Mouse (Mus musculus) adrenal gland, postnatal 14 days (tissue): ENCODE data around the gene Fbxw27. TPM values are rescaled to one million over a fixed set of nuclear protein-coding genes. Genes with fewer than 3 reads are reported as not detected.
"Not testable (repeated sequence)": the region's sequence is repeated elsewhere in the genome, so short reads cannot be mapped to it uniquely, and the experiment has no call there.

Source experiments
- DNase-seq: peaks from one replicate; pipeline ENCODE4 v3.0.0; 2021; ENCODE audit warnings: mixed read lengths
- long read RNA-seq, 2 experiments: library from polyadenylated mRNA; stranded (forward); transcript quantifications; one replicate each; pipeline ENCODE4 v2.0.0; 2021
- total RNA-seq: library from RNA; stranded (reverse); gene quantifications from 2 replicates; pipeline ENCODE4 v1.2.3, GENCODE M21; 2021

The Fbxw27 gene
- not detected in 2 replicates for total RNA-seq
- long read RNA-seq, experiment 1 = 0 reads
- long read RNA-seq, experiment 2 = 0 reads

DNA sequence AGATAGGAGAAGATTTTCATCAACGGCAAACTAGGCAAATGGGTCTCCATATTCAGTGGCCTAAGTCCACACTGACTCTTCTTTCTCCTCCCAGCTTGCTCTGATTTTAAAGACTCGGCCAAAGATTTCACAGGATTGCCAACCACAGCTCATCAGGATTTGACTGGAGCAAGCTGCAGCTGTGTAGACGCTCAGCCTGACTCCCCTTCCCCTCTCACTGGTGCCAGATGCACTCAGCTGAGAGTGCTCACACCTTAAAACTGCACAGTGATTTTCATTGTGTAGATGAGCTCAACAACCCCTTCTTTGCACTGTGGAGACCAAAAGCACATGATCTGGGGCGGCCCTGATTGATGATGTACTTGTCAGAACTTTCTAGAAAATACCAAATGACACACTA lies at the start of gene Fbxw27:
TSS of gene Fbxw27 (minus strand) at position 101 of the 400 bp plus-strand sequence.
- DNase-seq = not testable (repeated sequence)

DNA sequence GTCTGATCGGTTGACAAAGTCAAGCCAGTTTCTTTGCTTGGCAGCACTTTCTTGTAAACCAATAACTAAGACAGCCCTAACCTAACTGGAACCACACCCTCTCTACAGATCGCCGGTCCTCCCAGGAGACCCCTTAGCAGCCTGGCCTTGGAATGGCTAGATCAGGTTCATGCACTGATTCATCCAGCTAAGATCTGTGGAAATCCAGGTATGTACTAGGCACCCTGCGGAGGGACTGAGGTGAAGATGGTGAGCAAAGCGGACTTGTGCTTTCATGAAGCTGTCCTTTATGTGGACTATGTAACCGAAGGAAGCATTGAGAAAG lies 42.6 kb upstream of the Fbxw27 start:
- DNase-seq = peak; percentile 6

DNA sequence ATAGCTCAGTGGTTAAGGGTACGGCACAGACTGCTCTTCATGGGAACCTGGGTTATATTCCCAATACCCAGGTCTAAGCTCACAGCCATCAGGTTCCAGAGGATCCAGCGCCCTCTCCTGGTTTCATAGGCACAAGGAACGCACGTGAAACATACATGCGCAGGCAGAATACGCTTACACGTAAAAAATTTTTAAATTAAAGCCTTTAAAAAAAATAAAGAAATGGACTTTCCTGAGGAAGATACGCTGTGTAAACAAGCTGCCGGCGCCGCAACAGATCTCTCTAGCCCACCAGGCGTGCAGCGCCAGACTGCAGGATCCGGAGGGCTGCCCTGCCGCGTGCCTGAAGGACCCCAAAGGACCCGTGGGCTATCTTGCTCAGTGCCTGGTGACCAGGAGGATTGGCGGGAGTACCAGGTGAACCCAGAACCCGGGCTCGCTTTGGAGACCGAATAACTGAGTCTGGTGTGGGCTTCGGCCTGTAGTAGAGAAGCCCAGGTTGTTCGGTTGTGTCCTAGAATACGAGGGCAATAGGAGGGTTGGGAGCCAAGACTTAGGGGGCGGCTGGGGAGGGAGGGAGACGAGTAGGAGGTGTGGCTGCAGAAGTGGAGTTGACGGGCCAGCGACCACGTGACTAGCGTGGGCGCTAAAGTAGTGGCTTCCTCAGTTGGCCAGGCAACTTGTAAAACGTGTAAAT lies 42.1 kb upstream of the Fbxw27 start, which contains the start of gene Nme6:
TSS of gene Nme6 (plus strand) at position 359 of the 697 bp plus-strand sequence.
- peak; percentile 92 for DNase-seq

- no peak for DNase-seq
Observed at GRCm38 (mm10) chr9:109826181-109826580, 35.7 kb upstream of the Fbxw27 start.

DNA sequence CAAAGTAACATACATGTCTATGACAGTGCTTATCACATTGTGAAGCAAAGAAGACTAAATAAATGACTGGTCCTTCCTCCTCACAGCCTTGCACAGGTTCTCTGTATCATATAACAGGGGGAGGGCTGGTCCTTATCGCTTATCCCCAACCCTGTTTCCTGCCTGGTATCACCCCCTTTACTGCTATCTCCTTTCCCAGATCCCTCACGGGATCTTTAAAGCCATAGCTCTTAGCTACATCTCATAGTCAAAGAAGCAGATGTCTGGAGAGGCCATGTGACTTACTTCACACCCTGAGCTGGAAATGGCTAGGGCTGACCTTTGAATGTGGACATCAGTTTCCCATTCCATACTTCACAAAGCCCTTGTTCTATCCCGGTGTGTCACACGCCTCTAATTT lies 35.3 kb upstream of the Fbxw27 start:
- no peak for DNase-seq

- no peak for DNase-seq
Observed at GRCm38 (mm10) chr9:109816341-109816740, 25.9 kb upstream of the Fbxw27 start.

DNA sequence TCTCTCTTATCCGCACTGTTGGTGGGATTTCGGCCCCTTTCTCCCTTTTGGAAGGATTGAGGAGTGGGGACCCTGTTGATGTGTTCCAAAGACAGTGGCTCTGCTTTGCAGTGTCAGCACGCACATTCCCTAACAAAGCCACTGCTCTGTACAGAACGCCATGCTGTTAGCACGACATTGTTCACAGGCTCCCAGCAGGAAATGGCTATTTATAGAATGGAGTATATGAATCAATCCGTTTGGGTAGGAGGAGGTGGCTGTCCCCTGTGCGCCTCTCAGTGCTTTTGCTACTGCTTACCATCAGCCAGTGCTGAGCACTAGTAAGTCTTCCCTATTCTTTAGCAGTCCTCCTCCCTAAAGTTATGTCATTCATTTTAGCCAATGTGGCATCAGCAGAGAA lies 23.0 kb upstream of the Fbxw27 start:
- DNase-seq = no peak

- DNase-seq = no peak
Observed at GRCm38 (mm10) chr9:109811980-109812379, 21.5 kb upstream of the Fbxw27 start, which contains the start of gene Spink8. Gene Spink8 (plus strand): TSS chr9:109812280.

- no peak for DNase-seq
Observed at GRCm38 (mm10) chr9:109807898-109808297, 17.4 kb upstream of the Fbxw27 start.

DNA sequence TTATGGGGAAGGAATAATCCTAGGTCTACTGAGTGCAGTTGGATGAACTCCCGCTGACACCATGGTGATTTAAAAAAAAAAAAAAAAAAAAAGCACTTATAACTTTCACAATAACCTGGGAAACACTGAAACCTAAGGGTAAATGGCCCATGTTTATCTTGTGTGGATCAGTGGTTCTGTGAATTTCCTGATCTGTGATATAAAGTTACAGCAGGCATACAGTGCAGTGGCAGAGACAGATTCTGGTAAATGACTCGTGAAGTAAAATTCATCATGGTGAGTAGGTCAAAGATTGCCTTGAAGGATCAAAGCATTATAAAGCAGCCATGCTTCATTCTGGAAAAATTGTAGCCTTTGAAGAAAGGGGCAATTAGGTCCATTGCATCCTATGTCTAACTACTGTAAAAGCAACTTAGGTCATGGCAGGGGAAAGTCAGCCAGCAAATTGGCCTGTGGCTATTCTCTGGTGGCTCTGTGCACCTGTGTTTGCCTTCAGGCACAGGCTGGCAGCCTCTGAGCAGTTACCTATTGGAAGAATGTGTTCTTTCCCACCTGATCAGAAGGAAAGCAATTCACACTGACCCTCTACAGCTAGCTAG lies 16.3 kb upstream of the Fbxw27 start:
- no peak for DNase-seq

- DNase-seq = no peak
Observed at GRCm38 (mm10) chr9:109806260-109806659, 15.8 kb upstream of the Fbxw27 start.

DNA sequence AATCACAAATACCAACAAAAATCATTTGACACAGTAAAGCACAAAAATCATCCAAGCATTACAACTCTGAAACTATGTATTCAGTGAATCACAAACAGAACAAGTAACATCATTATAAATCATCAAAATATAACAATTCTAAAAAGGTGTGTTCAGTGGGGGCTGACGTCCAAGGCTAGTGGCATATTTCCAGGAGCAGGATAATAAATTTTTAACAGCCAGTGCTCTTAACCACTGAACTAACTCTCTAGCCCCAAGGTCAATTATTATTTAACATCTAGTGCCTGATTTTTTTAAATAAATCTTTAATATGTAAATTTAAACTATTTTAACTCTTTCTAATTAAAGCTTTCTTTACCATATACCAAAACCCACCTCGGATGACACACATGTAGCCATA lies 15.1 kb upstream of the Fbxw27 start:
- not testable (repeated sequence) for DNase-seq

DNA sequence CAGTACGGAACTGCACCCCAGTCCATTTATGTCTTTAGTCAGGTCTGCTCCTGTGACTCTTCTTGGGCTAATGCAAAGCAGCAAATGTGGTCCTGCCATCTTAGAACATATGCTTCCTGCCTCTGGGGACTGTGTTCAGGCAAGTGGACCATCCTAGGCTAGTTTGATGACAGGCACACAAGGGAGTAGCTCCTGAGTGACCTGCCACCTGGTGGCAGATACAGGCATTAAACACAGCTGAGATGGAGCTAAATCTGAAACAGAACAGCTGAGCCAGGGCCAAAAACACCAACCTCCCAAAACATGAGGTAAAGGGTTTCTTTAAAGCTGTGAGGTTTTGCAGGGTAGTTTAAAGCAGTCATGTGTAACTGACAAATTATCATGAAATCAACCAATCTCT lies 7.6 kb upstream of the Fbxw27 start:
- peak; percentile 59 for DNase-seq

- DNase-seq = no peak
Observed at GRCm38 (mm10) chr9:109795811-109796210, 5.3 kb upstream of the Fbxw27 start.

- DNase-seq = no peak
Observed at GRCm38 (mm10) chr9:109795221-109795620, 4.8 kb upstream of the Fbxw27 start.

- DNase-seq = peak; percentile 74
Observed at GRCm38 (mm10) chr9:109766841-109767240, 23.6 kb downstream of the Fbxw27 start.

- DNase-seq = not testable (repeated sequence)
Observed at GRCm38 (mm10) chr9:109745989-109746388, 44.5 kb downstream of the Fbxw27 start, which contains the start of gene Fbxw26. Gene Fbxw26 (minus strand): TSS chr9:109746089.

Other genes starting within 250 kb of the Fbxw27 start
- gene Fbxw15, start 222.4 kb downstream of the Fbxw27 start, total RNA-seq = not detected in 2 replicates
- not detected in 2 replicates for gene Fbxw24, start 164.6 kb downstream of the Fbxw27 start, total RNA-seq
- gene Fbxw25, start 126.0 kb downstream of the Fbxw27 start, total RNA-seq = not detected in 2 replicates
- not detected in 2 replicates for gene Fbxw18, start 88.0 kb downstream of the Fbxw27 start, total RNA-seq
- not detected in 2 replicates for gene Fbxw26, start 44.6 kb downstream of the Fbxw27 start, total RNA-seq
- gene Spink8, start 21.6 kb upstream of the Fbxw27 start, total RNA-seq = 17.4 and 19.3 TPM in 2 replicates
- 18.1 and 19.8 TPM in 2 replicates for gene Nme6, start 42.1 kb upstream of the Fbxw27 start, total RNA-seq
- gene Camp, start 58.9 kb upstream of the Fbxw27 start, total RNA-seq = 2.4 and 5.2 TPM in 2 replicates
- 14.6 and 16.7 TPM in 2 replicates for gene Cdc25a, start 84.9 kb upstream of the Fbxw27 start, total RNA-seq
- 85.4 and 94.2 TPM in 2 replicates for gene Map4, start 140.8 kb upstream of the Fbxw27 start, total RNA-seq